Mouse (Mus musculus) MEL (cell line): ENCODE results near the gene Stmn1.

Source experiments
- CTCF ChIP-seq, 3 experiments: IDR thresholded peaks in 2 of 3; conservative IDR thresholded peaks in 1 of 3; 2 replicates each; pipeline ENCODE4 v1.5.1; 2011 to 2012; ENCODE audit warnings: low read length in 3 of 3, low read depth in 2 of 3, mild to moderate bottlenecking in 2 of 3, improper control_type of control experiment in 1 of 3, inconsistent platforms in 1 of 3, mixed read lengths in 1 of 3, moderate library complexity in 1 of 3; ENCODE audit not compliant: control insufficient read depth in 1 of 3, insufficient read depth in 1 of 3, poor library complexity in 1 of 3, severe bottlenecking in 1 of 3
- EP300 ChIP-seq, 2 experiments: IDR thresholded peaks; 2 replicates each; pipeline ENCODE4 v1.6.1; 2011; ENCODE audit warnings: improper control_type of control experiment in 2 of 2, low read length in 2 of 2, low read depth in 1 of 2, mild to moderate bottlenecking in 1 of 2
- MAZ ChIP-seq: IDR thresholded peaks from 2 replicates; pipeline ENCODE4 v1.6.1; 2012; ENCODE audit warnings: low read depth, mild to moderate bottlenecking, inconsistent platforms, low read length, improper control_type of control experiment

DNA sequence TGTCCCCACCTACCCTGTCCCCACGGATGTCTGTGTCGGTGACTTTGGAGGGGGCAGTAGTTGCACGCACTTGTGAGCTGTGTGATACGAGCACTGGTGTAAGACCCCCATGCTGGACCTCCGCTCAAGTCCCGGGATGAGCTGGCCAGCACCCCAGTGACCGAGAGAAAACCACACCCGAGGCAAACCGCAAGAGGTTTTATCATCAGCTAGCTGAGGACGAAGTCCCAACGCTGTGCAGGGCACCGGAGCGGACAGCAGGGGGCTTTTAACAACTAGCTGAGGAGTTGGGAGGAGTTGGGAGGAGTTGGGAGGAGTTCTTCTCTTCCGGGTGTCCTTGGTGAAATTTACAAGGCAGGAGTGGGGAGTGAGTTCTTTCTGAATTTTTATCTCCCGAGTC is 44.7 kb downstream of the Stmn1 start:
- no peak for TF ChIP-seq CTCF (IDR thresholded peaks at IDR 0.05 in 2 of 3, conservative IDR thresholded peaks at IDR 0.05 in 1 of 3; ENCODE audit: control insufficient read depth in 1 of 3, insufficient read depth in 1 of 3, low read depth in 2 of 3, low read length in 3 of 3, poor library complexity in 1 of 3, severe bottlenecking in 1 of 3)
- TF ChIP-seq EP300 (IDR thresholded peaks at IDR 0.05; ENCODE audit: low read depth in 1 of 2, low read length in 2 of 2), result no peak
- TF ChIP-seq MAZ, result no peak
